Mouse (Mus musculus) myocyte (in vitro differentiated cells): ENCODE data around the gene Ttpal.

ENCODE experiments used
- CEBPB ChIP-seq: IDR thresholded peaks from 2 replicates; pipeline ENCODE4 v1.6.1; 2011; ENCODE audit warnings: mild to moderate bottlenecking, moderate library complexity; ENCODE audit not compliant: poor library complexity, insufficient read depth, severe bottlenecking
- E2F4 ChIP-seq: IDR thresholded peaks from one replicate; pipeline ENCODE4 v1.6.1; 2011; ENCODE audit warnings: mild to moderate bottlenecking, control low read depth, moderate library complexity; ENCODE audit not compliant: insufficient read depth
- MAX ChIP-seq: IDR thresholded peaks from one replicate; pipeline ENCODE4 v1.6.1; 2011; ENCODE audit warnings: low read depth, mild to moderate bottlenecking, control low read depth
- MYOD1 ChIP-seq, 3 experiments: IDR thresholded peaks; one replicate each; pipeline ENCODE4 v1.6.1; 2011; ENCODE audit warnings: control low read depth in 2 of 3, low read depth in 2 of 3, mild to moderate bottlenecking in 2 of 3, moderate library complexity in 1 of 3; ENCODE audit not compliant: insufficient read length in 2 of 3, control insufficient read depth in 1 of 3
- MYOG ChIP-seq, 3 experiments: IDR thresholded peaks; one replicate each; pipeline ENCODE4 v1.6.1; 2011; ENCODE audit warnings: control low read depth in 2 of 3, low read depth in 2 of 3, mild to moderate bottlenecking in 2 of 3; ENCODE audit not compliant: insufficient read length in 2 of 3, control insufficient read depth in 1 of 3, insufficient read depth in 1 of 3
- POLR2A ChIP-seq: IDR thresholded peaks from one replicate; pipeline ENCODE4 v1.6.1; 2011; ENCODE audit warnings: low read depth, mild to moderate bottlenecking, control low read depth, moderate library complexity; ENCODE audit not compliant: insufficient read length
- POLR2AphosphoS2 ChIP-seq: IDR thresholded peaks from one replicate; pipeline ENCODE4 v1.6.1; 2011; ENCODE audit warnings: low read depth, control low read depth; ENCODE audit not compliant: insufficient read length
- REST ChIP-seq: IDR thresholded peaks from one replicate; pipeline ENCODE4 v1.6.1; 2011; ENCODE audit warnings: mild to moderate bottlenecking, control low read depth, moderate library complexity; ENCODE audit not compliant: insufficient read depth, insufficient read length
- TCF12 ChIP-seq: IDR thresholded peaks from one replicate; pipeline ENCODE4 v1.6.1; 2011; ENCODE audit warnings: mild to moderate bottlenecking, control low read depth; ENCODE audit not compliant: poor library complexity, insufficient read depth, severe bottlenecking
- TCF3 ChIP-seq: IDR thresholded peaks from one replicate; pipeline ENCODE4 v1.6.1; 2011; ENCODE audit warnings: low read depth, control low read depth; ENCODE audit not compliant: insufficient read length
- USF1 ChIP-seq: IDR thresholded peaks from one replicate; pipeline ENCODE4 v1.6.1; 2011; ENCODE audit warnings: low read depth, mild to moderate bottlenecking, control low read depth, moderate library complexity

- TF ChIP-seq MAX (no peak), USF1 (no peak), POLR2A (no peak), TCF3 (no peak), TCF12 (no peak), E2F4 (no peak), POLR2AphosphoS2 (no peak), CEBPB (no peak), MYOG (IDR thresholded peaks at IDR 0.05; ENCODE audit: control insufficient read depth in 1 of 3, insufficient read depth in 1 of 3, insufficient read length in 2 of 3, low read depth in 2 of 3) (no peak), MYOD1 (IDR thresholded peaks at IDR 0.05; ENCODE audit: control insufficient read depth in 1 of 3, insufficient read length in 2 of 3, low read depth in 2 of 3) (no peak), REST (no peak)
Measured at GRCm38 (mm10) chr2:163660103-163660701, 58.1 kb downstream of the Ttpal start.
